Mouse (Mus musculus): Measurements from ENCODE around the gene Slu7.

Slu7 gene

DNA sequence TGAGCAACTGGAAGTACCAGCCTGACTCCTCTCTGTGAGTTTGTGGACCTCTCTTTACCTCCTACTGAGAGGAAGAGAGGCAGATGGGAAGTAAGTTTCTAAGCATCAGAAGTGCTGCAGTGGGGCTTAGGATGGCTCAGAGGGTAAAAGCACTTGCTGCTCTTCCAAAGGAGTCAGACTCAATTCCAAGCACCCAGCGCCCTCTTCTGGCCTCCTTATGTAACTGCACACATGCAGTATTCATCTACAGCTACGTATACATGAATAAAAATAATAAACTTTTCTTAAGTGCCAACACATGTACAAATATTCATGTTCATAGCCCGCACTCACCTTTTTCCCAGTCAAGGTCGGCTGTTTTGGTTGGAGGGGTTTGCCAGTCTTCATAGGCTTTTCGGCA is 9.2 kb upstream of the Slu7 start:
- DNase-seq (ENCODE audit: low spot score in 2 of 2) = peak in 1 of 2 experiments; percentile 43

DNA sequence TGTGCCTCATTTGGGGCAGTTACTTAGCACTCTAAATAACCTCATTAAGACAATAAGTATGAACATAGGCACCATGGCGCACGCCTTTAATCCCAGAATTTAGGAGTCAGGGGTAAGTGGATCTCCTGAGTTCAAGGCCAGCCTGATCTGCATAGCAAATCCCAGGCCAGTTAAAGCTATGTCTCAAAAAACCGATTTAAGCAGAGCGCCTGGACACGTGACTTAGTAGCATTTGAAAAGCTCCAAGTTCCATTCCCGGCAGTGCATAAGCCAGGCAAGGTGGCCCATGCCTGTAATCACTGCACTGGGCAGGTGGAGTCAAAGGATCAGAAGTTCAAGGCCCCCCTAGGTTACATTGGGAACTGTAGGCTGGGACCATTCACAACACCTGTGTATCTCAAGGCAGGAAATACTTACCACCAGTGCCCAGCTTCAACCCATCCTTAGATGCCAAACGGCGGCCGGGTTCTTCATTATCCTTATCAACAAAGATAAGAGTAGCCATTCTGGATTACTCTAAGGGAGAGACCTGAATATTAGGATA is 8.3 kb upstream of the Slu7 start:
- no peak for DNase-seq (ENCODE audit: low spot score in 2 of 2)

DNA sequence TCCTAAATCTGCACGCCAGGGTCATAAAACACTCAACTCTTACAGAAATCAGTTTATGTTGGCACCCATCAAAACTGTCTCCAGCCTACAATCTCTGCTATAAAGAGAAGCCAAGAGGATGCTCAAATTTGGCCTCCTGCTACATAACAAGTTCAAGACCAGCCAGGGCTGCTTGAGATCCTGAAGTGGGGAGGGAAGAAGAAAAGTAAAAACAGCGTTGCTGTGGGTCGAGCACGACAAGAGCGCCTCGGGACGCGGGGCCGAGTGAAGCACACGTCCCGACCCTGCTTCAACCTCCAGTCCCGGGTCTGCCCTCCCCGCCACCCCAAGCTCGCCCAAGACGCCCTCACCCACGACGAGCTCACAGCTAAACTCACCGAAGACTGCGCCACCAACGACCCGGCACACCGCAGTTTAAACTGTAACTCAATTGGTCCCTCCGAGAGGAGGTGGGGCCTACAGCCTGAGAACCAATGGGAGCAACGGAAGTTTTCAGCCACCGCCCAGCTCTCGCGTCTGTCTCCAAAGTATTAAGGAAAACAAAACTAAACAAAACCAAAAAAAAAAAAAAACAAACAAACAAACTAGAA is 7.6 kb upstream of the Slu7 start, which contains the start of gene Pttg1:
Pttg1 (minus strand) TSS at position 428 of the 590 bp plus-strand sequence.
- DNase-seq (ENCODE audit: low spot score in 2 of 2) = peak; percentile 69 to 88

DNA sequence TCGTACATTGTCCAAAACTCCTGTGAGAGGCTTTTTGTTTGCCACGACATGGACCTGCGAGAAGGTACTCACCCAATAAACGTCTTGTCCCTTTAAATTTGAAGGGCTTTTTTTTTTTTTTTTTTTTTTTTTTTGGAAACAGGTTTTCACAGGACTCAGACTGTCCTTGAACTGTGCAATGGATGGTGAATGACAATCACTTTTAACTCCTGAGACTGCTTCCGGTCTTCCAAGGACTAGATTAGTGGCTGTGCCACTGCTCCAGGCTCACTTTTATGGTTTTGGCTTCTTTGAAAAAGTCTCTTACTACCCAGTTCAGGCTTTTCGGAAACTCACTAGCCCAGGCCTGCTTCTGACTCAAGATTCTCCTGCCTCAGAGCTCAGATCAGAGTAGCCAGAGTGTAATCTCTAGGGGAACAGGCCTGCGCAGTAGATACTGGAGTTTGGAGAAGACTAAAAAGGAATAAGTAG is 7.1 kb upstream of the Slu7 start:
- peak; percentile 39 to 56 for DNase-seq (ENCODE audit: low spot score in 2 of 2)

DNA sequence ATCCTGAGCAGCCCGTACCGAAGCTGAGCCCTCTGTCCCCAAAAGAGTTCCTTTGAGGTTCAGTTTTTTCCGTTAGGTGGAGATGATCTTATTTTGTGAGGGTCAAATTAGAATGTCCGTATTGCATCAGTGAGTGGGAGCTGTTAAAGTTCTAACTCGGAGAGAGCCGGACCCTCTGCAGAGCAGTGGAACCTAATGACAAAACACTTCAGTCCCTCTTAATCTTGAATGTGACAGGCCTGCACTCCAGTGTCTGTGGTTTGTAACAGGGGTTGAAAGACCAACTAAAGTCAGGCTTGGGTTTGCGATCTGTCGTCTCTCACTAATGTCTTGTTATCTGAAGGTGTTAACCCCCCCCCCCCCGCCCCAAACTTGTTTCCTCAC is 472 bp downstream of the Slu7 start:
- DNase-seq (ENCODE audit: low spot score in 2 of 2) = peak in 1 of 2 experiments; percentile 13

DNA sequence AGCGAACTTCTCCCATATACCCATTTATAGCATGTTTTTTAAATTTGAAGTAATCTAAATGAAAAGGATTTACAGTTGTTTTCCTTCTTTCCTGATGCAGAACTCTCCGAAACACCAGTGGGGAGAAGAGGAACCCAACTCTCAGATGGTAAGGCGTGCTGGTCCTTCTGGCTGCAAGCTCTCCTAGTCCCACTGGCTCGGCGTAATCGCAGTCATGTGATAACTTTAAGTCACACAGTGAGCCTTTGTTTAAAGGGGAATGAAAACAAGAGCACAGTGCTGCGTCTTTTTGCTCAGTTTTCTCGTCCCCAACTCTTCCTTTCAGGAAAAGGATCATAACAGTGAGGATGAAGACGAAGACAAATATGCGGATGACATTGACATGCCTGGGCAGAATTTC is 7.6 kb downstream of the Slu7 start:
- DNase-seq (ENCODE audit: low spot score in 2 of 2) = no peak

DNA sequence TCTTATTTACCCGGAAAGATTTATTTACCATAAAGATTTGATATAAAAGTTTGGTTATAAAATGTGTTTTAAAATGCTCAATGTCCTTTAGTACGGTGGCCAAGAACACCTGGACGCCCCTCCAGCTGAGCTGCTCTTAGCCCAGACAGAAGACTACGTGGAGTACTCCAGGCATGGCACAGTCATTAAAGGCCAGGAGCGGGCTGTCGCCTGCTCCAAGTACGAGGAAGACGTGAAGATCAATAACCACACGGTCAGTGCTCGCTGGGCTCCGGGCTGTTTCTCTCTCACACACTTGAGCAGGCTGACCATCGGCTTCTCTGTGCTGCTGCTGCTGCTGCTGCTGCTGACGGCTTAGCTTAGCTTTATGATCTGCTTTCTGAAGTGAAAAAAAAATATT is 9.6 kb downstream of the Slu7 start:
- no peak for DNase-seq (ENCODE audit: low spot score in 2 of 2)

DNA sequence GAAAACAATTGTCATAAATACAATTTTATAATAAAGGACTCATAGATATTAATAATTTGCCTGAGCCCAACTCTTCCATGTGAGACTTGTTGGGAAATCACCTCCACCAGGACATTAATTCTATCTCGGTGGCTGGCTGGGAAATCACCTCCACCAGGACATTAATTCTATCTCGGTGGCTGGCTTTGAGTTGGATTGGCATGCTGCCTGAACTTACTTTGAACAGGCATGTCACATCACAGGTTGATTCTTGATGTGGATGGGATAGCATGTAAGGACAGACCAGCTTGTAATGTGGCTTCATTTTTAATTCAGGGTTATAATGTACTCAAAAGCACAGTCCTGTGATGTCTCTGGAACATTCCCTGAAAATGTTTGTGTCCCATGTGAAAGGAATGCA is 16.4 kb downstream of the Slu7 start:
- DNase-seq (ENCODE audit: low spot score in 2 of 2) = no peak

DNA sequence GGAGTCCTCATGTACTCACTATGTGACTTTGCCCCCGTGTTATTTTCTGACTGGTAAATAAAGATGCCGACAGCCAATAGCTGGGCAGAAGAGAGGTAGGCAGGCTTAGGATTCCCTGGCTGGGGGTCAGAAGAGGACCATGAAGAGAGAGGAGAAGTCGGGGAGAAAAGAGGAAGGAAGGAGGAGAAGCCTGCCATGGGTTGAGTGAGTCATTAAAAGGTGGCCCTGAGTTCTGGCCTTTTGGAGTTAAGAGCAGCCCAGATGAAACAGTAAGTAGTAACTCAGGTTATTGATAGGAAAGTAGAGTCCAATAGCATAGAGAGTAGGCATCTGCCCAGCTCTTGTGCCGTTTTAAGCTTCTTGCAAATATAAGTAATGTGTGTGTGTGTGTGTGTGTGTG is 17.8 kb downstream of the Slu7 start:
- no peak for DNase-seq (ENCODE audit: low spot score in 2 of 2)

DNA sequence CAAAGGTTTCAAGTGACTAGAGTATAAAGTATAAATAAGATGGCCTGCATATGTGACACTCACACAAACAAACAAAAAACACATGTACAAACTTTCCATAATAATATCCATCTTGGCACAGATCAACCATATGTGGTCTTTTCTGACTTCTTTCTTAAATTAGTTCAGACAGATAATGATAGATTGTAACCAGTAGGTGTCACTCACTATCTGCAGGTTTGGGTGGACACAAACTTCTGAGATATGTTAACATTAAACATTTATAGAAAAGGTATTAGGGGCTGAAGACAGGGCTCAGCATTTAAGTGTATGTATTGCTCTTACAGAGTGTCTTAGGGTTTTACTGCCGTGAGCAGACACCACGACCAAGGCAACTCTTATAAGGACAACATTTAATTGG is 18.7 kb downstream of the Slu7 start:
- DNase-seq (ENCODE audit: low spot score in 2 of 2) = no peak

DNA sequence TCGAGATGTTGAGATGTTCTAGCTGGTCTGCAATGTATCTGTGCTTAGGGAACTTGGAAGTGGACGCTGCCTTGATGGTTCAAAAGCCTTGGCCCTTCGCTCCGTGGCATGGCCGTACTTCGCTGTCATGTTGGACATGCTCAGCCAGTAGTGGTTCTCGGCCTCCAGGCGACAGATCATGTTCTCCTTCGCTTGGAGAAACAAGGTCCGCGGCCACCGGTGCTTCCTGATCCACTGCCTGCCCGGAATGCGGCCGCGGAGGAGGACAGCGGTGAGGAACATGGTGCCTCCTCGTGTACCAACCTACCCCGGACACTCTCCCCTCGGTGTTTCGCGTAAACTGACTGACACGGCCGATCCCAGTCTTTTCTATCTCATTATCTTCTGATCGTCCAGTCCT is 29.7 kb downstream of the Slu7 start:
- DNase-seq (ENCODE audit: low spot score in 2 of 2) = no peak

DNA sequence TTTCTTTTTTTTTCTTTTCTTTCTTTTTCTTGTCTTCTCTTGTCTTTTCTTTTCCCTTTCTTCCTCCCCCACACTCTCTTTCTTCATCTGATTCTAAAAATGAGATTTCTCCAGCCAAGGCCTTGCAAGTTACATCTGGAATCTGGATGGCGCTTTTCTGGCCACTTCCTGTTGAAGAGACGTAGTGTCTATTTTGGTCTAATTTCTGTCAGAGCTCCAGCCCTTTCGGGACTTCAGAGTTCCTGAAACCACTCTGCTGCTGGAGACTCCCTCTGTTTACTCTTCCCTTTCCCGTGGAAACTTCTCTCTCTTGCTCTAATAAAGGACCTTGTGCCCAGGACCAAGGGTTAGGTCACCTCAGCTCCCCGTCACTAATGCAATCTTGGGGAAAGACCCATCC is 36.6 kb downstream of the Slu7 start:
- DNase-seq (ENCODE audit: low spot score in 2 of 2) = no peak

DNA sequence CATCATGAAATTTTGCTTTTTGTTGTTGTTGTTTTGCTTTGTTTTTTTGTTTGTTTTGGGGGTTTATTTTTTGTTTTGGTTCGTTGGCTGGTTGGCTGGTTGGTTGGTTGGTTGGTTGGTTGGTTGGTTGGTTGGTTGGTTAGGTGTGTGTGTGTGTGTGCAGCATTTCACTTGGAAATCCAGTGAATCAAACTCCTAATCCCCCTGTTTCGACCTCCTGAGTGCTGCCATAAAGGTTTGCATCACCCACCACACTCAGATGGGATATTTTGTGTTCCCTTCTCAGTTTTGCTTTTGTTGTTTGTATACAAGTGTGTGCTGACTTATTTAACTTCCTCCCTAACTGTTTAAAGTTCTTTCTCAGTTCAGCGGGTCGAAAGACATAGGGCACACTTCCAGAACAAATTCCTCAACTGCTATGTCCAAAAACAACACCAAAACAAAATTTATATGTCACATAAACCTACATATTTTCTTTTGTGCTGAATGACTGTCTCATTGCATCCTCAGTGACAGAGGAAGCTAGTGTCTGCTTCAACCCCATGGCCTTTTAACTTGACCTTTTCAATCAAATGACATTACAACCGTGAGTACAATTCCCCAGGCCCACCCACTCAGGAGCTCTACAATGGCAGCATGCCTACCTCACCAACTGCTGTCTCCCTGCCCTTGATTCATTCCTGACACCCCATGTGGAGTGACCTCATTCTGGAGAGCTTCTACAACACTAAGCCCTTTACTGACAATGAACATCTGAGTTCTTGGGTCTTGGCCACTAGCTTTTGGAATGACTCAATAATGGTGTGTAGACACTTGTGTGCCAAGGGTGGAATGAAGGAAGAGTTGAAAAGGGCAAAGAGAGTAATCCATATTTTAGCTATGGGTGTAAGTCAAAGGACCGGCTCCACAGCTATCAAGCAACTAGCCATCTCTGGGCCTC is 37.6 kb downstream of the Slu7 start:
- DNase-seq (ENCODE audit: low spot score in 2 of 2) = no peak

DNA sequence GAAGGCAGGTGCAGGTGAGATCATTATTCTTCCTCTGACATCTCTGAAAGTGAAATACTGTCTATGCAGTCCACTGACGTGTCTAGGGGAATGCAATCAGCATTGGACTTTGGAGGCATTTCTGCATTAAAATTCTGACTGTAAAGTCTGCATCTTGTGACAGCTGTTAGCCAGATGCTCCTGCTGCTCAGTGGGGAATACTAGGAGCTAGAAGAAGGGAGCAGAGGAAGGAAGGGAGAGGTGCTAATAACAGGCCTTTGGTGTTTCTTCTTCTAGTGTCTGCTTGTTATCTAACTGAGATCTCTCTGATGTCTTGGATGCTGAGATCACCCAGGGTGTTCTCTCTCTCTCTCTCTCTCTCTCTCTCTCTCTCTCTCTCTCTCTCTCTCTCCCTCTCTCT is 39.6 kb downstream of the Slu7 start:
- no peak for DNase-seq (ENCODE audit: low spot score in 2 of 2)

DNA sequence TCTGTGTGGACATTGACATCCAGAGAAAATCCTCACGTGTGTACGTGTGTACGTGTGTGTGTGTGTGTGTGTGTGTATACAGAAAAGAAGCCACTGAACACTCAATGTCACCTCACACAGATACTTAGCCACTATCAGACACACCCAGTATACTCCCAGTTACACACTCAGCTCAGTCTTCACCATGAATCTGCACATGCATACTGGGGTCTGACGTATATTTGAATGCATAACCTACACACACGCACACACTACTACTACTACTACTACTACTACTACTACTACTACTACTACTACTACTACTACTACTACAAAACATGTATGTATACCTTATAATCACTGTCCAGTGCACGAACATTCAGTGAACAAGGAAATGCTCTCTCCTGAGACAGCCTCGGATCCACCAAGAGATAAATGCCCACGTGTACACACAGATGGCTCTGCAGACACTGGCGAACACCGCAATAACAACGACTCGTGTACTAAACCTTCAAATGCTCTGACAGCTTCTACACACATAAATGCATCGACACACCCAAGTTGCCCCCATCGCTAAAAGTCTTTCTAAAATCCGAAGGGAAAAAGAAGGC is 40.2 kb downstream of the Slu7 start:
- DNase-seq (ENCODE audit: low spot score in 2 of 2) = no peak

DNA sequence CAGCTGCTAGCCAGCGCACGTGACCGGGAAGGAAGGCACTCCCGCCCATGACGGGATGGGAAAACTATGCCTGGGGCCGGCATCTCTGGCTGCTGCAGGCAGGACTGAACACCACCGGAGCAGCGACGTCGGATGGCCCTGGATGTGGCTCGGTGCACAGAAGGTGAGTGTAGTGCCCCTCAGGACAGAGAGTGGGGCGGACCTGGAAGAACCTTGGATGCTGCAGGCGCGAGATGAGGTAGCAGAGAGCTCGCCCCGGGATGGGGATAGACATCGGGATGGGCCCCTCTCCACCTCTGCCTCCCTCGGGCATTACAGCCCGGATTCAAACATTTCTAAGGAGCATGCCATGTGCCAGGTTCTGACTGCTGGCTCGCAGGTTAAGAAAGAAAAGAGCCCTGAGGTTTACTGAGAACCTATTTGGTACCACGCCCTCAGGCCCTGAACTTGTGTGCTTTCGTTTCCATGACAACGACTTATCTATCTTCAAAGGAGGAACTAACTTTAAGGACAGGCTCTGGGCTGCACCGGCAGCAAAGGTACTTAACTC is 40.8 kb downstream of the Slu7 start, which contains the start of gene C1qtnf2:
C1qtnf2 (plus strand) TSS at position 52 of the 550 bp plus-strand sequence.
- DNase-seq (ENCODE audit: low spot score in 2 of 2) = no peak

DNA sequence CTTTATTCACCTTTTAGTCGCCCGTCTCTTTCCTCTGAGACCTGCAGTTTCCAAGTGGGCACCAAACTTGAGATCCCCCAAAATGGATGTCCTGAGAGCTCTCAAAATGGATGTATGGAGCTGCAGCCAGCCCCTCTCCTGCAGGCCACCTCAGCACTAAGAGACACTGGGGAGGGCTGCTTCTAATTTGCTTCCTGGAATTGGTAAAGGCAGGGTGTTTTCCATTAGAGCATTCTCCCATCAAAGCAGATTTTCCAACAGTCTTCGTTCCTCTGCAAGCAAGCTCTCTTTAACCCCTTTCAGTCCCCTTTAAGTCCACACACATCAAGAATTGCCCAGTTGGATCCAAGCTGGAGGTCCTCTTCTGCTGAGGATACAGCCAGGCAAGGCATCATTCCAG is 45.8 kb downstream of the Slu7 start:
- DNase-seq (ENCODE audit: low spot score in 2 of 2) = no peak

DNA sequence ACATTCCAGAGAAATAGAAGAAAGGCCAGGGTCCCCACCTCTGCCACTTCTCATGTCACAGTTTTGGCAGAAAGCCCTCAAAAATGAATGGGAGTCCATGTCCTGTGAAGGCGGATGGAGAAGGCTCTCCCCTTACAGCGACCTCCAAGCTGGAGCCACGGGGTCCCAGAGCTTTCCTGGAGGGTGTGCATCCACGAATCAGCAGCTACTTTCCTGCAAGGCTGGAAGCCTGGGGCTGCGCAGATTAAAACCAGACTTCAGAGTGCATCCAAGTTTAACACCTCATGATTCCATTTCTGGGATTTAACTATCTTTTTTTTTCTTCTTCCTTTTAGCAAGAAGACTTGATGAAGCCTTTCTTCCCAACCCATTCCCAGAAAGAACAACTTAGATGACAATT is 47.0 kb downstream of the Slu7 start:
- DNase-seq (ENCODE audit: low spot score in 2 of 2) = peak in 1 of 2 experiments; percentile 4

DNA sequence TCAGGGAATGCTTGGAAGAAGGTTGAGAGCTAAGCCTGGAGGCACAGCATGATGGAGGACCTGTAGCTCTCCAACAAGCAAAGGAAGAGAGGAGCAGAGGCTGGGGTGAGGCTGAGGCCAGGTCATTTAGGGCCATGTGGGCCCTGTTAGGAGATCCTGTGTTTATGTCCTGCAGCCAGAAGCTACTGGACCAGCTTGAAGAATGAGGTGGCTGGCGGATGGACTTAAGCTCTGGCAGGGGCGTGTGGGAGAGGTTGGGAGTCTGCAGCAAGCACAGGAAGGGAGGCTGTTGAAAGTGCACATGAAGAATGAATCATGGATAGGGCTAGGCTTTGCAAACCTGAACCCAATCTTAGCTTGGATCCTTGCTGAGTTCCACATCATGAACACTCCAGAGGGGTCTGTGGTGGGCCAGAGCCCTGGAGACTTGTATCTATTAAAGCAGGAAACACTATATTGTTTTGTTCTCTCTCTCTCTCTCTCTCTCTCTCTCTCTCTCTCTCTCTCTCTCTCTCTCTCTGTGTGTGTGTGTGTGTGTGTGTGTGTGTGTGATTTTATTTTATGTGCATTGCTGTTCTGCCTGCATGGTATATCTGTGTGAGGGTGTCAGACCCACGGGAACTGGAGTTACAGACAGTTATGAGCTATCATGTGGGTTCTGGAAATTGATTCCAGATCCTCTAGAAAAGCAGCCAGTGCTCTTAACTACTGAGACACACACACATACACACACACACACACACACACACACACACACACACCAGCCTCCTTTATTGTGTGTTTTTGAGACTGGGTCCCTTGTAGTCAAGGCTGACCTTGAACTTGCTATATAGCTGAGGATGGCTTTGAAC is 48.4 kb downstream of the Slu7 start:
- peak in 1 of 2 experiments; percentile 9 for DNase-seq (ENCODE audit: low spot score in 2 of 2)

DNA sequence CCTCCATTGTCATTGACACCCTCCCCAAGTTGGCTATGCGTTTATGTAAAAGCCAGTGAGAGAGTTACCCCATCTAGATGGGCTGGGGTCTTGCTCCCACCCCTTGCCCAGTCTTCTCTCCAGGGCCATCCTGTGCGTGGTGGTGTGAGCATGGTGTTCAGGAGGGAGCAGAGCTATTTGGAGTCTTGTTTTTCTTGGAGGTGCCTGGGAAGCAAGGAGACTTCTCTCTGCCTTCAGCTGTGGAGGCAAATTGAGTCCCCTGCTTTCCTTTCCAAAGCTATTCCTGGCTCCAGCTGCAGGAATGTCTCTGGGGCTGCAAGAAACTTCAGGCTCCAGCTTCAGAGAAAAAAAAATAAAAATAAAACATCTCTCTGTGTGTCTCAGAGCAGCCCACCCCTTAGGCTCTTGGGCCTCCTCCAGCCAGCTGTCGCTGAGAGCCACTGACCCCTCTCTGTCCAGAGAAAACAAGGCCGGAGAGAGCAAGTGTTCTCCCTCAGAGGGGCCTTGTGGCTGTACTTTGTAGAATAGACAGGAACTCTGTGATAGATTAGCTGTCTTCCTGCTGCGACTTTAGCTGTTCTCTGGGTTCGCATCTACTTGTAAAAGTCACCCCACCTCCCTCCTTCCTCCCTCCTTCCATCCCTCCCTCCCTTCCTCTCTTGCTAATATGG is 49.7 kb downstream of the Slu7 start:
- no peak for DNase-seq (ENCODE audit: low spot score in 2 of 2)

DNA sequence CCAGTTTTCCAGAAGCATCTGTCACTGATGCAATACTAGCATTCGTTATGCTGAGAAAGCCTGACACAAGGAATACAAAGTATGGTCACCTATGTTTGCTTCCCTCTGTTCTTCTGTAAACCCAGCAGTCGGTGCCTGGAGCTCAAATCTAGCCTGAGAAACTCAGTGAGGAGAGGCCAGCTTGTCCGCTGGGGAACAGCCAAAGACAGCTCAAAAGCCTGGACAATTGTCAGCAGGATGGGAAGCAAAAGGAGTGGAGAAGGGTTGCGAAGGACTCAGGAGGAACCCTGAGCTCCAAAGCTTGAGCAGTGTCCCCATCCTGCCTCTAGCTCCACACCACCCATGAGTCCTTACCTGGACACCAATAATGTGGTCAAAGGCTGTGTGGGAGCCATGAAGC is 50.5 kb downstream of the Slu7 start:
- no peak for DNase-seq (ENCODE audit: low spot score in 2 of 2)
